Mouse (Mus musculus) brain, embryonic 14.5 days (tissue): ENCODE data around the gene Dnmt3a.

ENCODE experiments used
- CTCF ChIP-seq: fragments of 200-500 bp; IDR thresholded peaks from 2 replicates; pipeline ENCODE4 v1.5.1; 2012; ENCODE audit warnings: inconsistent platforms, mild to moderate bottlenecking, moderate library complexity, borderline replicate concordance; ENCODE audit not compliant: insufficient read depth, insufficient read length; ENCODE audit errors: extremely low read depth
- POLR2A ChIP-seq: fragments of 200-500 bp; IDR thresholded peaks from 2 replicates; pipeline ENCODE4 v1.6.1; 2012; ENCODE audit warnings: mild to moderate bottlenecking, inconsistent platforms, borderline replicate concordance; ENCODE audit not compliant: poor library complexity, insufficient read depth, insufficient read length, severe bottlenecking; ENCODE audit errors: extremely low read depth

DNA sequence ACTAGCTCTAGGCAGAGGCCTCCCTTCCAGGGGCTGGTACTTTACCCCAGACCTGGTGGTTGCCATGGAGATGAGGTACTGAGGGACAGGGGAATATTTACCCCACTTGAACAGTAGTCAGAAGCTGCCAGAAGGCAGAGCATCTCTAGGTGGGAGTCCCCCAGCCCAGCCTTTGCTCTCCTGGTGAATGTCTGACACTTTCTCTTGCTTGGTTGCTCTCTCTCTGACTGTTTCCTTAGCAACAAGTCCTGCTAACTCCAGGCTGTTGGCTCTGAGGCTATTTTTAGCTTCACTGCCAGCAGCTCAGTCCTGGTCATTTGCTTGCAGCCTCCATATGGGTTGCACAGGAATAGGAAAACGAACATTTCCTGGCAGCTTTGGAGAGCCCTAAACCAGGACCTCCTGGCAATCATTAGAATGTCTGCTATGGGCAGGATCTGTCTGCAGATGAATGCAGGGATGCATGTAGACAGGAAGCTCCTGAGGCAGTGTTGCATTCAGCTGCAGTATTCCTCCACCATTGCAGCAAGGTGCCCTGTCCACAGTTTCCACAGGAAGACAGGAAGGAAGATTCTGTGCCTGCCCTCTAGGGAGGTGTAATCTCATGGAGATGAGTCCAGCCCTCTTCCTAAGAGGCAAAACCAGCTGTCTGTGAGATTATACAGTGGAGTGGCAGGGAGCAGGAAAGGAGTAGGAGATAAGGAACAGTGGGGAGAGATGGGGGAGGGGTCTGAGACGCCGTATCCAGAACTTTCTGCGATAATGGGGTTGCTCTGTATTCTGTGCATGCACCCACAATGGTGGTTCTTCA is 81.9 kb downstream of the Dnmt3a start:
- no peak for TF ChIP-seq POLR2A
- no peak for TF ChIP-seq CTCF
